11 mouse cellular contexts compared by ENCODE assay signal in the genomic region with DNA sequence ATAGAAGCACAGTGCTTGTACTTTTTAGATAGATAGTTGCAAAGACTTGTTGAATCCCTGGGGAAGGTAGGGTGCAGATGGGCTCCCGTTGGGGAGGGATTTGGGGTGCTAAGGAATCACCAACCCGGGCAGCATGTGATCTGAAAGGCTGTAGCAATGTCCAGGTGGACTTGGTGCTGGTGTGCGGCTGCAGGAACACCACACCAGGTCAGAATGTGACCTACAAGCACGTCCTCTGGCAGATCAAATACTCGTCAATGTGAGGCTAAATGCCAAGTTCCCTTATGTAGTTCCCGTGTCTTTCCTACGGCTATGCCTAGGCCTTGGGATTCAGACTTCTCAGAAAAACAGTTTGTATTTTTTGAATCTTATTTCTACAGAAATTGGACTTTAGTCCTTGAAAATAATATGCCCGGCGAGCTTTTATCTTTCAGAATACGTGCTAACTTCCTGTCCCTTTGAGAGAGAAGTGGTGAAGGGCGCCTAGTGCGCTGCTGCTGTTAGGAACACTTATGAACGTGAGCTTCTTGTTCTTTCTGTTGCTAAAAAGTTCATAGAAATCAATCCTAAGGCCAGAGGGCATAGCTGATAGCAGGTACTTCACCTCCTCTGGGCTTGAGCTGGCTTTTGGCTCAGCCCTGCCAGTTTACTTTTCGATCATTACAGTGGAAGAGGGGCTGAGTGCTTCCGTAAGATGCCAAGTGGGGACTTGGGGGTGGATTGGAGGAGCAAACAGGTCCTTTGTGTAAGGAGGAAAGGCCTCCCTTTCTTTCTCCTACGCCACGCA. TPM values are rescaled to one million over a fixed set of nuclear protein-coding genes. Genes with fewer than 3 reads are reported as not detected.
A peak's percentile ranks its signal among the peaks of the same experiment; 100 is the strongest.
DNase-seq lines count a peak whose midpoint lies in the region; ATAC-seq and TF ChIP-seq lines count a peak whose summit lies in the region.
"Had no signal": no experiment of that assay in that cellular context is flagged by ENCODE, and none has a peak within 500 bp of the region (broad histone marks: within the 10 kb centered on the region; RNA-seq: fewer than 3 reads in every experiment).

No protein-coding gene starts in this region.

- no peak for TF ChIP-seq CTCF in lung, adult 2 months (IDR thresholded peaks at IDR 0.05; ENCODE audit: insufficient read depth, low read length)

- no peaks in the 10 kb centered on the region for H3K9me3 ChIP-seq in intestine, embryonic 15.5 days
- H3K9me3 ChIP-seq: forebrain, embryonic 13.5 days had no signal

- H3K9ac ChIP-seq in intestine, embryonic 15.5 days = peak overlapping the region; percentile 23; the same call in 1 of the 2 replicates
- H3K9ac ChIP-seq: limb, embryonic 13.5 days had no signal

- ATAC-seq in intestine, embryonic 15.5 days = peak; percentile 79
- ATAC-seq: forebrain, embryonic 13.5 days had no signal

- 47% methylated on average over 17 of the region's 17 CpGs for WGBS in lung, adult 2 months
- WGBS in intestine, embryonic 15.5 days = 55% methylated on average over 17 of the region's 17 CpGs

- H3K36me3 ChIP-seq in intestine, embryonic 15.5 days = 0 out of 2 replicates have a peak, but pooled peaks cover 2% of the 10 kb centered on the region

- intact Hi-C loops in heart, postnatal 36 days (cut with DNase I) = no loop called here

- H3K4me1 ChIP-seq in lung, adult 2 months (ENCODE audit: control insufficient read depth, insufficient read depth, low read length) = peaks cover 16% of the 10 kb centered on the region
- peaks cover 16% of the 10 kb centered on the region for H3K4me1 ChIP-seq in intestine, embryonic 15.5 days (replicated peaks)

- peak overlapping the region; percentile 32 for H3K4me2 ChIP-seq in intestine, embryonic 15.5 days (replicated peaks)
- H3K4me2 ChIP-seq: forebrain, embryonic 13.5 days; limb, embryonic 13.5 days had no signal

- peak; percentile 42 to 47 for DNase-seq in heart, adult 18-20 months
- no peak for DNase-seq in heart, postnatal 36 days
- DNase-seq in lung, adult 18-20 months = peak; percentile 68 to 76
- DNase-seq in lung, adult 2 months = no peak
- DNase-seq in lung, postnatal 36 days = peak; percentile 68
- no peak for DNase-seq in embryo, embryonic 10 days (ENCODE audit: low spot score)
- no peak for DNase-seq in embryo, embryonic 11 days
- DNase-seq: B cell, adult 2 months had no signal

- H3K27me3 ChIP-seq in intestine, embryonic 15.5 days (replicated peaks) = no peaks in the 10 kb centered on the region
- H3K27me3 ChIP-seq: forebrain, embryonic 13.5 days; limb, embryonic 13.5 days had no signal

- no peak for TF ChIP-seq POLR2A in lung, adult 2 months (IDR thresholded peaks at IDR 0.05; ENCODE audit: borderline replicate concordance, extremely low read depth, low read depth, low read length)

- peak overlapping the region; percentile 69 for H3K27ac ChIP-seq in intestine, embryonic 15.5 days
- H3K27ac ChIP-seq: forebrain, embryonic 13.5 days; limb, embryonic 13.5 days had no signal

- H3K4me3 ChIP-seq in lung, adult 2 months (replicated peaks; ENCODE audit: extremely low read depth, low read depth, low read length) = no peak overlapping the region
- no peak overlapping the region for H3K4me3 ChIP-seq in intestine, embryonic 15.5 days (replicated peaks)
- H3K4me3 ChIP-seq: forebrain, embryonic 13.5 days; limb, embryonic 13.5 days had no signal

RNA-seq across cellular contexts. Expression of a gene that starts 7.6 kb away (rescaled TPM):
- 100 to 1,000 TPM; 112 to 135 TPM for total RNA-seq in heart, adult 18-20 months (2021)
- total RNA-seq in heart, postnatal 36 days (2021) = 10 to 100 TPM; 89.5 to 98.4 TPM
- 30.4 and 35.3 TPM in 2 replicates for polyA plus RNA-seq in lung, adult 2 months (2012; rRNA removed)
- 10.4 and 11.0 TPM in 2 replicates for polyA plus RNA-seq in intestine, embryonic 15.5 days (2015; fragmentation: Nextera tagmentation; extraction: Ambion mirVana)

RNA-seq across cellular contexts. Expression of a gene that starts 27.5 kb away (rescaled TPM):
- total RNA-seq in heart, adult 18-20 months (2021) = 1 to 10 TPM; 2.8 to 4.9 TPM
- 1 to 10 TPM; 4.3 to 4.6 TPM for total RNA-seq in heart, postnatal 36 days (2021)
- 29.8 and 33.2 TPM in 2 replicates for polyA plus RNA-seq in lung, adult 2 months (2012; rRNA removed)
- 3.0 and 3.2 TPM in 2 replicates for polyA plus RNA-seq in intestine, embryonic 15.5 days (2015; fragmentation: Nextera tagmentation; extraction: Ambion mirVana)

Comparison
In these comparisons a context has a peak if more than half of its experiments do, and no peak if none do; other contexts are left out.
1. DNase-seq: peak in heart, adult 18-20 months (2 of 2), lung, adult 18-20 months (2 of 2) and lung, postnatal 36 days (single experiment); none in heart, postnatal 36 days (0 of 2), lung, adult 2 months (single experiment), embryo, embryonic 10 days (single experiment) and embryo, embryonic 11 days (single experiment).